Mouse (Mus musculus): ENCODE data around the gene Rcor2. TPM values are rescaled to one million over a fixed set of nuclear protein-coding genes. Genes with fewer than 3 reads are reported as not detected.

Rcor2 gene
- polyA plus RNA-seq, 1 experiment = 8.7 TPM

- Histone ChIP-seq H3K27me3 (ENCODE audit: control insufficient read depth, insufficient read depth, low read length) (no peaks in the 10 kb centered on the region), H3K4me1 (ENCODE audit: control insufficient read depth, insufficient read depth, low read length) (peaks cover 38% of the 10 kb centered on the region), H3K27ac (ENCODE audit: insufficient read depth, low read length) (no peak overlapping the region), H3K4me3 (replicated peaks; ENCODE audit: insufficient read depth, low read depth, low read length) (no peak overlapping the region)
- DNase-seq = peak in 1 of 2 experiments; percentile 35
- TF ChIP-seq CTCF (IDR thresholded peaks at IDR 0.05; ENCODE audit: borderline replicate concordance, insufficient read depth, low read depth, low read length) = no peak
- no peak for TF ChIP-seq POLR2A (IDR thresholded peaks at IDR 0.05; ENCODE audit: borderline replicate concordance, insufficient read depth, low read length)
- 31% methylated on average over 7 of the region's 7 CpGs for WGBS
Observed at GRCm38 (mm10) chr19:7276053-7276659, 9.0 kb downstream of the Rcor2 start.

- no peak for TF ChIP-seq POLR2A (IDR thresholded peaks at IDR 0.05; ENCODE audit: borderline replicate concordance, insufficient read depth, low read length)
- TF ChIP-seq CTCF (IDR thresholded peaks at IDR 0.05; ENCODE audit: borderline replicate concordance, insufficient read depth, low read depth, low read length) = no peak
- peaks cover 35% of the 10 kb centered on the region for H3K4me1 ChIP-seq (ENCODE audit: control insufficient read depth, insufficient read depth, low read length)
Observed at GRCm38 (mm10) chr19:7276796-7277195, 9.7 kb downstream of the Rcor2 start.

GRCm38 (mm10) chr19:7278200-7278906, 11.2 kb downstream of the Rcor2 start:
- H3K27ac ChIP-seq (ENCODE audit: insufficient read depth, low read length) = no peak overlapping the region
- no peaks in the 10 kb centered on the region for H3K27me3 ChIP-seq (ENCODE audit: control insufficient read depth, insufficient read depth, low read length)
- no peak for TF ChIP-seq CTCF (IDR thresholded peaks at IDR 0.05; ENCODE audit: borderline replicate concordance, insufficient read depth, low read depth, low read length)
- TF ChIP-seq POLR2A (IDR thresholded peaks at IDR 0.05; ENCODE audit: borderline replicate concordance, insufficient read depth, low read length) = no peak
- no peak overlapping the region for H3K4me3 ChIP-seq (replicated peaks; ENCODE audit: insufficient read depth, low read depth, low read length)
- DNase-seq = no peak
- WGBS = 31% methylated on average over 6 of the region's 6 CpGs
- H3K4me1 ChIP-seq (ENCODE audit: control insufficient read depth, insufficient read depth, low read length) = peaks cover 35% of the 10 kb centered on the region

More at GRCm38 (mm10) chr19:7276796-7277195, 9.7 kb downstream of the Rcor2 start:
- WGBS = 52% methylated on average over 7 of the region's 7 CpGs
- no peaks in the 10 kb centered on the region for H3K27me3 ChIP-seq (ENCODE audit: control insufficient read depth, insufficient read depth, low read length)
- DNase-seq = no peak
- no peak overlapping the region for H3K27ac ChIP-seq (ENCODE audit: insufficient read depth, low read length)
- no peak overlapping the region for H3K4me3 ChIP-seq (replicated peaks; ENCODE audit: insufficient read depth, low read depth, low read length)

- 54% methylated on average over 6 of the region's 6 CpGs for WGBS
Observed at GRCm38 (mm10) chr19:7279114-7279513, 12.0 kb downstream of the Rcor2 start.

GRCm38 (mm10) chr19:7280557-7281330, 13.6 kb downstream of the Rcor2 start:
- TF ChIP-seq POLR2A (IDR thresholded peaks at IDR 0.05; ENCODE audit: borderline replicate concordance, insufficient read depth, low read length) = no peak
- no peak for TF ChIP-seq CTCF (IDR thresholded peaks at IDR 0.05; ENCODE audit: borderline replicate concordance, insufficient read depth, low read depth, low read length)
- Histone ChIP-seq H3K27ac (ENCODE audit: insufficient read depth, low read length) (no peak overlapping the region), H3K4me1 (ENCODE audit: control insufficient read depth, insufficient read depth, low read length) (peaks cover 19% of the 10 kb centered on the region), H3K27me3 (ENCODE audit: control insufficient read depth, insufficient read depth, low read length) (no peaks in the 10 kb centered on the region), H3K4me3 (replicated peaks; ENCODE audit: insufficient read depth, low read depth, low read length) (no peak overlapping the region)
- WGBS = 79% methylated on average over 18 of the region's 18 CpGs
- DNase-seq = no peak

More at GRCm38 (mm10) chr19:7279114-7279513, 12.0 kb downstream of the Rcor2 start:
- peak; percentile 41; the same call in 1 of the 2 replicates for TF ChIP-seq CTCF (IDR thresholded peaks at IDR 0.05; ENCODE audit: borderline replicate concordance, insufficient read depth, low read depth, low read length)
- TF ChIP-seq POLR2A (IDR thresholded peaks at IDR 0.05; ENCODE audit: borderline replicate concordance, insufficient read depth, low read length) = no peak
- peak in 1 of 2 experiments; percentile 33 for DNase-seq
- H3K27ac ChIP-seq (ENCODE audit: insufficient read depth, low read length) = no peak overlapping the region
- H3K27me3 ChIP-seq (ENCODE audit: control insufficient read depth, insufficient read depth, low read length) = no peaks in the 10 kb centered on the region
- no peak overlapping the region for H3K4me3 ChIP-seq (replicated peaks; ENCODE audit: insufficient read depth, low read depth, low read length)
- H3K4me1 ChIP-seq (ENCODE audit: control insufficient read depth, insufficient read depth, low read length) = peaks cover 34% of the 10 kb centered on the region

- Histone ChIP-seq H3K4me1 (ENCODE audit: control insufficient read depth, insufficient read depth, low read length) (peaks cover 5% of the 10 kb centered on the region), H3K4me3 (replicated peaks; ENCODE audit: insufficient read depth, low read depth, low read length) (no peak overlapping the region), H3K27ac (ENCODE audit: insufficient read depth, low read length) (no peak overlapping the region), H3K27me3 (ENCODE audit: control insufficient read depth, insufficient read depth, low read length) (no peaks in the 10 kb centered on the region)
- no peak for DNase-seq
- 76% methylated on average over 12 of the region's 12 CpGs for WGBS
- TF ChIP-seq POLR2A (IDR thresholded peaks at IDR 0.05; ENCODE audit: borderline replicate concordance, insufficient read depth, low read length) = no peak
- no peak for TF ChIP-seq CTCF (IDR thresholded peaks at IDR 0.05; ENCODE audit: borderline replicate concordance, insufficient read depth, low read depth, low read length)
Observed at GRCm38 (mm10) chr19:7286563-7287315, 19.6 kb downstream of the Rcor2 start.

- DNase-seq = no peak
- H3K4me3 ChIP-seq (replicated peaks; ENCODE audit: insufficient read depth, low read depth, low read length) = no peak overlapping the region
- TF ChIP-seq CTCF (IDR thresholded peaks at IDR 0.05; ENCODE audit: borderline replicate concordance, insufficient read depth, low read depth, low read length) (no peak), POLR2A (IDR thresholded peaks at IDR 0.05; ENCODE audit: borderline replicate concordance, insufficient read depth, low read length) (no peak)
- no peak overlapping the region for H3K27ac ChIP-seq (ENCODE audit: insufficient read depth, low read length)
- WGBS = 84% methylated on average over 3 of the region's 3 CpGs
- peaks cover 5% of the 10 kb centered on the region for H3K4me1 ChIP-seq (ENCODE audit: control insufficient read depth, insufficient read depth, low read length)
- no peaks in the 10 kb centered on the region for H3K27me3 ChIP-seq (ENCODE audit: control insufficient read depth, insufficient read depth, low read length)
Observed at GRCm38 (mm10) chr19:7288288-7288687, 21.2 kb downstream of the Rcor2 start.

Measured in cerebellum, adult 2 months (tissue).